Mouse (Mus musculus) liver, adult 2 months (tissue): ENCODE data around the gene Unc13d. TPM values are rescaled to one million over a fixed set of nuclear protein-coding genes. Genes with fewer than 3 reads are reported as not detected.

Experiments
- DNase-seq: peaks from one replicate; pipeline ENCODE4 v3.0.0-alpha.2; 2011; ENCODE audit warnings: low read depth, low spot score; ENCODE audit errors: extremely low read depth
- H3K27ac ChIP-seq: fragments of 200-500 bp; replicated peaks from 2 replicates; pipeline ENCODE4 v1.5.1; 2012; ENCODE audit warnings: low read depth, mild to moderate bottlenecking, control low read depth, inconsistent platforms, low read length; ENCODE audit not compliant: insufficient read depth
- H3K27me3 ChIP-seq: fragments of 200-500 bp; 2 replicates; pipeline ENCODE4 v1.6.1; 2012; ENCODE audit warnings: mild to moderate bottlenecking, moderate library complexity, low read length, inconsistent platforms; ENCODE audit not compliant: control insufficient read depth, insufficient read depth
- H3K36me3 ChIP-seq: fragments of 200-500 bp; 2 replicates; pipeline ENCODE4 v1.6.1; 2012; ENCODE audit warnings: low read length, inconsistent platforms; ENCODE audit not compliant: control insufficient read depth, insufficient read depth
- H3K4me1 ChIP-seq: fragments of 200-500 bp; 2 replicates; pipeline ENCODE4 v1.6.1; 2011; ENCODE audit warnings: low read length; ENCODE audit not compliant: control insufficient read depth, insufficient read depth
- H3K4me3 ChIP-seq: fragments of 200-500 bp; 2 replicates; pipeline ENCODE4 v1.5.1; 2011; ENCODE audit warnings: low read depth, mild to moderate bottlenecking, control low read depth, low read length, moderate library complexity; ENCODE audit not compliant: insufficient read depth
- H3K79me2 ChIP-seq: fragments of 200-500 bp; 2 replicates; pipeline ENCODE4 v1.6.1; 2012; ENCODE audit warnings: inconsistent platforms, mild to moderate bottlenecking, low read length, moderate library complexity; ENCODE audit not compliant: control insufficient read depth, insufficient read depth
- H3K9ac ChIP-seq: fragments of 200-500 bp; 2 replicates; pipeline ENCODE4 v1.6.1; 2012; ENCODE audit warnings: low read depth, mild to moderate bottlenecking, control low read depth, inconsistent platforms, low read length
- CTCF ChIP-seq: fragments of 200-500 bp; IDR thresholded peaks from 2 replicates; pipeline ENCODE4 v1.5.1; 2011; ENCODE audit warnings: low read depth, low read length, control low read depth
- POLR2A ChIP-seq: fragments of 200-500 bp; IDR thresholded peaks from 2 replicates; pipeline ENCODE4 v1.6.1; 2011; ENCODE audit warnings: low read length, control low read depth; ENCODE audit not compliant: insufficient read depth; ENCODE audit errors: extremely low read depth
- WGBS: fragments of 180-500 bp; shearing (Covaris S2); methylation state at CpG from one replicate; pipeline ENCODE4 v1.1.7; 2018; 5-methylcytosine and 5-hydroxymethylcytosine counted together
- polyA plus RNA-seq: library from polyadenylated mRNA; depleted of rRNA; stranded (reverse); fragments of >200 nt; gene quantifications from 2 replicates; pipeline ENCODE4 v1.2.3, GENCODE M21; 2012
- total RNA-seq: library from RNA; depleted of rRNA; stranded (reverse); fragments of >200 nt; gene quantifications from 2 replicates; pipeline ENCODE4 v1.2.3, GENCODE M21; 2014

Gene Unc13d
- total and polyA plus RNA-seq, 2 experiments = 0.37 to 1.4 TPM

- no peaks in the 10 kb centered on the region for H3K27me3 ChIP-seq
- no peak overlapping the region for H3K27ac ChIP-seq
These were observed 33.9 kb upstream of the Unc13d start for GRCm38 (mm10) chr11:116111611-116112203.

GRCm38 (mm10) chr11:116111067-116111466 lies 33.3 kb upstream of the Unc13d start:
- peaks cover 15% of the 10 kb centered on the region; the same call in 1 of the 2 replicates for H3K4me1 ChIP-seq
- H3K79me2 ChIP-seq = no peaks in the 10 kb centered on the region; the same call in 1 of the 2 replicates
- 91% methylated on average over 4 of the region's 4 CpGs for WGBS
- no peak for TF ChIP-seq POLR2A
- TF ChIP-seq CTCF = no peak
- no peak overlapping the region for H3K4me3 ChIP-seq
- no peak overlapping the region for H3K9ac ChIP-seq
- H3K36me3 ChIP-seq = no peaks in the 10 kb centered on the region
- H3K27ac ChIP-seq = peak overlapping the region; percentile 17; the same call in 1 of the 2 replicates
- H3K27me3 ChIP-seq = no peaks in the 10 kb centered on the region
- DNase-seq = no peak

More at GRCm38 (mm10) chr11:116111611-116112203, 33.9 kb upstream of the Unc13d start:
- no peak for TF ChIP-seq POLR2A
- TF ChIP-seq CTCF = no peak
- no peak overlapping the region for H3K9ac ChIP-seq
- DNase-seq = no peak
- H3K4me3 ChIP-seq = no peak overlapping the region
- H3K4me1 ChIP-seq = peaks cover 15% of the 10 kb centered on the region; the same call in 1 of the 2 replicates
- H3K36me3 ChIP-seq = no peaks in the 10 kb centered on the region
- no peaks in the 10 kb centered on the region for H3K79me2 ChIP-seq
- 96% methylated on average over 19 of the region's 19 CpGs for WGBS

GRCm38 (mm10) chr11:116110540-116110939 lies 32.8 kb upstream of the Unc13d start:
- Histone ChIP-seq H3K27me3 (no peaks in the 10 kb centered on the region), H3K9ac (peak overlapping the region; percentile 95), H3K4me1 (peaks cover 15% of the 10 kb centered on the region; the same call in 1 of the 2 replicates), H3K4me3 (peak overlapping the region; percentile 87), H3K79me2 (peaks cover 2% of the 10 kb centered on the region; the same call in 1 of the 2 replicates), H3K27ac (peak overlapping the region; percentile 78), H3K36me3 (no peaks in the 10 kb centered on the region)
- no peak for TF ChIP-seq POLR2A
- TF ChIP-seq CTCF = no peak
- peak; percentile 55 for DNase-seq
- 44% methylated on average over 10 of the region's 10 CpGs for WGBS

GRCm38 (mm10) chr11:116110131-116110530 lies 32.4 kb upstream of the Unc13d start:
- peaks cover 15% of the 10 kb centered on the region; the same call in 1 of the 2 replicates for H3K4me1 ChIP-seq
- H3K27ac ChIP-seq = peak overlapping the region; percentile 78
- DNase-seq = no peak
- H3K36me3 ChIP-seq = no peaks in the 10 kb centered on the region
- WGBS = 4% methylated on average over 35 of the region's 35 CpGs
- TF ChIP-seq POLR2A (peak; percentile 50; the same call in 1 of the 2 replicates), CTCF (no peak)
- no peaks in the 10 kb centered on the region for H3K27me3 ChIP-seq
- peak overlapping the region; percentile 87 for H3K4me3 ChIP-seq
- peaks cover 2% of the 10 kb centered on the region; the same call in 1 of the 2 replicates for H3K79me2 ChIP-seq
- H3K9ac ChIP-seq = peak overlapping the region; percentile 95

- peaks cover 15% of the 10 kb centered on the region; the same call in 1 of the 2 replicates for H3K4me1 ChIP-seq
- TF ChIP-seq POLR2A (no peak), CTCF (no peak)
These were observed 31.8 kb upstream of the Unc13d start for GRCm38 (mm10) chr11:116109441-116110081.

More at GRCm38 (mm10) chr11:116109441-116110081, 31.8 kb upstream of the Unc13d start:
- Histone ChIP-seq H3K9ac (peak overlapping the region; percentile 95), H3K27me3 (no peaks in the 10 kb centered on the region), H3K79me2 (peaks cover 2% of the 10 kb centered on the region; the same call in 1 of the 2 replicates), H3K36me3 (no peaks in the 10 kb centered on the region), H3K27ac (peak overlapping the region; percentile 78), H3K4me3 (peak overlapping the region; percentile 87)
- WGBS = 2% methylated on average over 68 of the region's 70 CpGs
- no peak for DNase-seq
